Comparison of ENCODE assay signal across 9 mouse cellular contexts in the genomic region with DNA sequence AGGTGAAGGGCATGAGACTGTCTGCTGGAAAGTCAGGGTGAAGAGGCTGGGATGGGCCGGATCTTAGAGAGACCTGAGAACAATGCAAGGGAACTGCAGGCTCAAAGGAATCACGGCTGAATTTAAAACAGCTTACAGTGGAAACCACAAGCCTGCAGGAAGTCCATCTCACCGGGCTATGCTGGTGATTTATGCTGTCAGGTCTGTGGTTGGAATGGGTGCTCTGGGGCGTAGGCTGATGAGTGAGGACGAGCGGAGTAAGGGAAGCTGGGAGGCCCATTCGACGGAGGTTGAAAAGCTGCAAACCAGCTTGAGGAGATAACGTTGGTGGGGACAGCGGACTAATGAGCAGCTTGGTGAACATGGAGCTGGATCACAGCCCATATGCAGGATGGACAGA.
DNase-seq lines count a peak whose midpoint lies in the region; ATAC-seq and TF ChIP-seq lines count a peak whose summit lies in the region.
"Had no signal": no experiment of that assay in that cellular context is flagged by ENCODE, and none has a peak within 500 bp of the region (broad histone marks: within the 10 kb centered on the region; RNA-seq: fewer than 3 reads in every experiment).

No protein-coding gene starts in this region.

- H3K27me3 ChIP-seq in kidney, postnatal 0 days (ENCODE audit: insufficient read depth, low read length) = no peaks in the 10 kb centered on the region
- no peaks in the 10 kb centered on the region for H3K27me3 ChIP-seq in ES-Bruce4 (ENCODE audit: control insufficient read depth, insufficient read depth, low read length, poor library complexity, severe bottlenecking)
- no peaks in the 10 kb centered on the region for H3K27me3 ChIP-seq in embryonic facial prominence, embryonic 12.5 days

- H3K9ac ChIP-seq in kidney, postnatal 0 days (ENCODE audit: low read depth, low read length) = no peak overlapping the region
- H3K9ac ChIP-seq in ES-Bruce4 (ENCODE audit: low read depth, poor library complexity, severe bottlenecking) = no peak overlapping the region
- no peak overlapping the region for H3K9ac ChIP-seq in embryonic facial prominence, embryonic 12.5 days

- no peak overlapping the region for H3K27ac ChIP-seq in kidney, postnatal 0 days
- no peak overlapping the region for H3K27ac ChIP-seq in ES-Bruce4 (ENCODE audit: insufficient read depth, low read length)
- H3K27ac ChIP-seq in embryonic facial prominence, embryonic 12.5 days = no peak overlapping the region

- WGBS in kidney, postnatal 0 days = 35% methylated on average over 10 of the region's 10 CpGs
- 60% methylated on average over 10 of the region's 10 CpGs for whole genome bisulfite sequencing in embryonic facial prominence, embryonic 12.5 days

- ATAC-seq in kidney, postnatal 0 days (replicated peaks; ENCODE audit: low FRiP score, low read depth) = no peak
- ATAC-seq in embryonic facial prominence, embryonic 12.5 days (ENCODE audit: insufficient number of reproducible peaks, insufficient read depth, low FRiP score, low TSS enrichment) = peak; percentile 64; the same call in 1 of the 2 replicates
- peak; percentile 89 for ATAC-seq in megakaryocyte progenitor cell, adult 5-6 weeks (replicated peaks; ENCODE audit: poor library complexity)

- H3K4me1 ChIP-seq in kidney, postnatal 0 days (replicated peaks; ENCODE audit: insufficient read depth, low read length) = no peaks in the 10 kb centered on the region
- H3K4me1 ChIP-seq in ES-Bruce4 (ENCODE audit: control insufficient read depth, insufficient read depth, low read length) = peaks cover 3% of the 10 kb centered on the region
- 0 out of 2 replicates have a peak, but pooled peaks cover 11% of the 10 kb centered on the region for H3K4me1 ChIP-seq in embryonic facial prominence, embryonic 12.5 days

- H3K4me2 ChIP-seq in kidney, postnatal 0 days (ENCODE audit: low read length) = no peak overlapping the region
- no peak overlapping the region for H3K4me2 ChIP-seq in embryonic facial prominence, embryonic 12.5 days (replicated peaks)

- H3K9me3 ChIP-seq in kidney, postnatal 0 days (replicated peaks; ENCODE audit: low read length) = no peaks in the 10 kb centered on the region
- H3K9me3 ChIP-seq in ES-Bruce4 (replicated peaks; ENCODE audit: control insufficient read depth, insufficient read depth, low read length, poor library complexity, severe bottlenecking) = no peaks in the 10 kb centered on the region
- H3K9me3 ChIP-seq in embryonic facial prominence, embryonic 12.5 days = no peaks in the 10 kb centered on the region

- H3K36me3 ChIP-seq in kidney, postnatal 0 days (ENCODE audit: insufficient read depth, low read length) = no peaks in the 10 kb centered on the region
- H3K36me3 ChIP-seq in ES-Bruce4 (ENCODE audit: control insufficient read depth, insufficient read depth, low read length, poor library complexity, severe bottlenecking) = 0 out of 2 replicates have a peak, but pooled peaks cover under 1% of the 10 kb centered on the region
- no peaks in the 10 kb centered on the region for H3K36me3 ChIP-seq in embryonic facial prominence, embryonic 12.5 days

- DNase-seq in kidney, postnatal 0 days (ENCODE audit: low spot score) = peak; percentile 58
- no peak for DNase-seq in kidney, adult 11 months
- DNase-seq in thymus, postnatal 25 days = no peak
- no peak for DNase-seq in spleen, postnatal 14 days (ENCODE audit: low spot score in 2 of 2)
- DNase-seq in cerebellum, adult 18-20 months = no peak
- DNase-seq: gastrocnemius, postnatal 14 days had no signal

- no peak for TF ChIP-seq POLR2A in ES-Bruce4 (IDR thresholded peaks at IDR 0.05; ENCODE audit: insufficient read depth, low read length)

- no peak overlapping the region for H3K4me3 ChIP-seq in kidney, postnatal 0 days (replicated peaks; ENCODE audit: low read depth, low read length)
- H3K4me3 ChIP-seq in ES-Bruce4 (ENCODE audit: low read depth, low read length) = no peak overlapping the region
- H3K4me3 ChIP-seq in embryonic facial prominence, embryonic 12.5 days = no peak overlapping the region

- no peak for TF ChIP-seq CTCF in kidney, postnatal 0 days (IDR thresholded peaks at IDR 0.05; ENCODE audit: low read depth)
- TF ChIP-seq CTCF in ES-Bruce4 (IDR thresholded peaks at IDR 0.05; ENCODE audit: low read depth, low read length) = no peak

- TF ChIP-seq EP300 in ES-Bruce4 (IDR thresholded peaks at IDR 0.05; ENCODE audit: insufficient read depth, low read depth, low read length) = 0 out of 2 replicates have a peak, but pooled peaks have one; percentile 22
